Mouse (Mus musculus): ENCODE measurements around the gene Rhov.

DNA sequence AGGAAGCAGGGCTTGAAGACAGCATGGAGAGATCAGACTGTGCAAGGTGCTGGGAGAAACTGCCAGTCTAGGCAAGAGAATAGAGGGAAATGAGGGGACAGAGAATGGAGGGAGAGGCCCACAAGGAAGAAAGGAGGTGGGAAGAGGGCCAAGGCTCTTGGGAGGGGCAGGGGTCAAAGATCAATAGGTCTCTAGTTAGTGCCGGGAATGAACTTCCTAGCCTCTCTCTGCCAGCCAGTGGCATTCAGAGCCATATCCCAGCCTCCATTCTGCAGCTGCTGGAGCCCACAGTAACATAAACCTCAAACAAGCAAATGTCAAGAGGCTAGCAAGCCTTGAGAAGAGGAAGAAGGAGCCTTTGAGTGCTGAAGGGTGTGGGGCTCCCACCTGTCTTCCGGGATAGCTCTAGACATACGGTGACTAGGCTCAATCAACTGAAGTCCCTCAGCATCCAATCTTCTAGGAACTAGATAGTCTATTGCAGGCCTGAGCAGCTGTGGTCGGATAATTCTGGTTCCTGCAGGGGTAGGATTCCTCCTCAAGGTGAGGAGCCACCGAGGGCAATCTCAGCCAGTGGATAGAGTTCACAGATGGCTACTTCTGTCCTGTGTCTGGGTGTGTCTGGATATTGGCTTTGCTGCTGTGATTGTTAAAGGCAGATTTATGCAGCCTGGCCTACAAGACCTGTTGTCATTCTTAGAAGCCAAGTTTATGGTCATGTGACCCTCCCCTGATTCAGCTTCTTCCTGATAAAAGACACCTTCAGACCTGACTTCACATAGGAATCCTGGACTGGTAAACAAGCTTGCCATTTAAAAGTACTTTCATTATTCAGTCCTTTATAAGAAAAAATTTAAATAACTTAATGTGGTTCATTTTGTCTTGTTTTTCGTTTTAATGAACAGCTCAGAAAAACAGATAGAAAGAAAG lies 41.0 kb downstream of the Rhov start, which contains the start of gene Ppp1r14d:
- no peak for TF ChIP-seq TAL1 (IDR thresholded peaks at IDR 0.05; ENCODE audit: low read length)
- no peak for TF ChIP-seq GATA1 (IDR thresholded peaks at IDR 0.05; ENCODE audit: low read length)

All from erythroblast, embryonic 14.5 days (primary cell).